Mouse (Mus musculus): ENCODE measurements around the gene Olfr1412. TPM values are rescaled to one million over a fixed set of nuclear protein-coding genes. Genes with fewer than 3 reads are reported as not detected.

Olfr1412 gene
- total RNA-seq, 4 experiments from 2014 or later = not detected

DNA sequence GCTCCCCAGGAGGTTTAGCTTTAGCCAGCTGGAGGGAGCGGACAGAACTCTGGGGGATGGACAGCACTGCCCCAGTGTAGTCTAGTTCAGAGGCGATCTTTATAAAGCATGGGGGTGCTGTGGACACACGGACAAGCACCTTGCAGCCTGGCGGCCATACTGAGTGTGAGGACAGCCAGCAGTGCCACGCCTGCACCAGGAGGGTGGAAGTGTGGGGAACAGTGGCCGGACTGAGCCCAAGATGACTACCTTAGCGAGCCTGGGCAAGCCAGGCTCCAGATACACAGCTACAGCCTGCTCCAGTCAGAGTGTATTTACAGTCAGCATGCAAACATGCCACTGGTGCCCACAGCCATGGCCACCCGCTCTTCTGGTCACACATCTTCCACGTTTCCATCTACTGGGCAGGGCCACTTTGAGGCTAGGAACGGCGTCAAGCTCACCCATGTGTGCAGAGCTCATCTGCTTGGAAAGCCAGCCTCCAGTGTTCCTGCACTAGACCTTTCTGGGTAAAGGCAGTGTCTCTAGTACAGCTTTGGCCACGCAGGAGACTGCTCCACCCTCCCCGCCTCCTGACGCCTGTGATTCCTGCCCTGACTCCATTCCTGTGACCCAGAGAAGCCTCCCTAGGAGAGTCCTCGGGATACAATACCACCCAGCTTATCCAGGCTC is 52.1 kb downstream of the Olfr1412 start:
- no peak for DNase-seq (ENCODE audit: low spot score in 2 of 2)

DNA sequence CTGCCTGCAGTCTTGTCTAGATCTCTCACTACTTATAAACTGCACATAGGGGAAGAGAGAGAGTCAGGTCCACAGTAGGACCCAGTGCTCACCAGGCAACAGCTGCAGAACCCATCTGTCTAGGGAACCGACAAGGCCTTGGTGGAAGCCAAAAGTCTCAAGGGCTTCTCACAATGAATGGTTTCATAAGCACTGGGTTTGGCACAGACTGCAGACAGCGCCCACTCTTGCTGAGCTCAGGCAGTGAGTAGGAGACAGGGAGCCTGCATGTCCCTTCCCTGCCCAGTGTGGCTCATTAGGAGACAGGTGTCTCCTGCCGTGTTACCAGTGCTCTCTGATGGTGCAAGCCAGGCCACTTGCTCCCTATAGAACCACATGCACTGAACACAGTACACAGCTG is 52.6 kb downstream of the Olfr1412 start:
- no peak for DNase-seq (ENCODE audit: low spot score in 2 of 2)

DNA sequence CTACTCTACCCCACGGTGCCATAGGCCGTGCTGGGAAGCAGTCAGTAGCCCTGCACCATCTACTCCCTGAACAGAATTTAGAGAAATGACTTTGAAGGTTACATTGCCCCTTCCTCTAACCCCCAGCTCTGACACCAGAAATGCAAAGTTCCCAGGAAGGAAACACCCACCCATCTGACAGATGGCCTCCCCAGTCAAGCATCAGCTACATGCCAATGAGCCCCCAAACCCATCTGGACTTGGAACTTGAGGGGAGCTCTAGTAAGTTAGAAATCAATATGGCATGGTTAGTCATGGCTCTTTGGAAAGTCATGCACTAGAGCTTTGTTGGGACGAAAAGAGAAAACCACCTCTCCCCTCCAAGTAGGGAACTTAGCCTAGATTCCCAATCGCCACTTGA is 53.2 kb downstream of the Olfr1412 start:
- DNase-seq (ENCODE audit: low spot score in 2 of 2) = no peak

DNA sequence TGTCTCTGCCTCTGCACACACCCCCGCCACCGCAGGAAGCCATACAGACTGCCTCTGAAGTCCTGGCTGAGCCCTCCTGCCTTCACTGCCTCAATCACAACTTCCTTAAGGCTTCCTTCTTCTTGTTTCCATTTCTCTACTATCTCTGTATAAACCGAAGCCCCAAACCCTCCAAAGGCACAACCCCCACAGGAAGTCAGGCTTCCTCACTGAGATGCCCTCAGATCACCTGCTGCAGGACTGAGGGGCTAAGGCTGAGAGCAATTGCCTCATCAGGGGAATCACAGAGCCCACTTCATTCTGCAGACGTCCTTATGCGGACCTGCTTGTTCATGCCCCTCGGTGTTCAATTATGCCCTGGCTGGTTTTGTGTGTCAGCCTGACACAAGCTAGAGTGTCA is 54.8 kb downstream of the Olfr1412 start:
- no peak for DNase-seq (ENCODE audit: low spot score in 2 of 2)

Other genes with a start within 250 kb of the Olfr1412 start
- gene Ndufa10, start 111.9 kb upstream of the Olfr1412 start, total RNA-seq (2022) = 100 to 1,000 TPM; 379 to 417 (median 390) TPM
- not detected for gene Olfr1416, start 100.7 kb upstream of the Olfr1412 start, total RNA-seq (2022)
- gene Olfr1415, start 89.7 kb upstream of the Olfr1412 start, total RNA-seq (2022) = not detected
- not detected for gene Olfr1414, start 67.1 kb upstream of the Olfr1412 start, total RNA-seq (2022)
- not detected for gene Olfr1413, start 14.5 kb upstream of the Olfr1412 start, total RNA-seq (2022)
- gene Olfr1411, start 8.6 kb downstream of the Olfr1412 start, total RNA-seq (2022) = not detected
- not detected for gene Olfr1410, start 20.0 kb downstream of the Olfr1412 start, total RNA-seq (2022)
- gene Olfr12, start 32.0 kb downstream of the Olfr1412 start, total RNA-seq (2022) = not detected
- 100 to 1,000 TPM; 189 to 223 (median 200) TPM for gene Cops9, start 56.2 kb downstream of the Olfr1412 start, total RNA-seq (2022)
- not detected for gene Otos, start 63.1 kb downstream of the Olfr1412 start, total RNA-seq (2022)
- 100 to 1,000 TPM; 213 to 262 (median 240) TPM for gene Gpc1, start 245.9 kb downstream of the Olfr1412 start, total RNA-seq (2022)

Data from gastrocnemius, adult 8-10 months (tissue).